Mouse (Mus musculus) megakaryocyte, embryonic 14.5 days (primary cell): ENCODE measurements around the gene Rhof.

Source experiments
- FLI1 ChIP-seq: IDR thresholded peaks from 2 replicates; pipeline ENCODE4 v1.6.1; 2012; ENCODE audit warnings: low read length, inconsistent platforms, mixed read lengths
- GATA1 ChIP-seq: IDR thresholded peaks from 3 replicates; pipeline ENCODE4 v1.6.1; 2012; ENCODE audit warnings: mixed read lengths, low read length, inconsistent platforms, borderline replicate concordance

DNA sequence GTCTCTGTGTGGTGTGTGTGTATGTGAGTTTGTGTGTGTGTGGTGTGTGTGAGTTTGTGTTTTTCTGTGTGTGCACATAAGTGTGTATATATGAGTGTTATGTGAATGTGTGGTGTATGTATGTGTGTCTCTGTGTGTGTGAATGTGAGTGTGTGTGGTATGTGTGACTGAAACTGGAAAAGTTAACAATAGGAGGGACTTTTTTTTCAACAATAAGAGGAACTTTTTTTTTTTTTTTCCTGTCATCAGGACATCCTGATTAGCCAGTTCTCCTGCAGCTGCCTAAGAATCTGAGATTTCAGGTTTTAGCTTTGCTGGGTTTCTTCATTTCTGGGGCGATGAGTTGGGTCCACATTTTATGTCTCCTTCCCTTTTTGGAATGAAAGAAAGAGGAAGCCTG, 52.9 kb downstream of the Rhof start:
- TF ChIP-seq GATA1 (no peak), FLI1 (no peak)
